Mouse (Mus musculus) neural tube, embryonic 11.5 days (tissue): ENCODE results near the gene Creb5. TPM values are rescaled to one million over a fixed set of nuclear protein-coding genes. Genes with fewer than 3 reads are reported as not detected.

Experiments
- ATAC-seq: fragments of 200-750 bp; cut with Nextera tagmentation; 2 replicates; pipeline ENCODE4 v1.8.0; 2017; ENCODE audit warnings: moderate number of reproducible peaks, mild to moderate bottlenecking, moderate TSS enrichment, moderate library complexity; ENCODE audit not compliant: insufficient read depth, low FRiP score, low TSS enrichment
- DNase-seq: peaks from one replicate; pipeline ENCODE4 v3.0.0-alpha.2; 2015; ENCODE audit warnings: low spot score
- H3K27ac ChIP-seq: fragments of 300-500 bp; sonication (generic); 2 replicates; pipeline ENCODE4 v1.5.1; 2014; ENCODE audit warnings: low read depth, mild to moderate bottlenecking, low read length
- H3K27me3 ChIP-seq: fragments of 300-500 bp; sonication (generic); 2 replicates; pipeline ENCODE4 v1.6.1; 2014; ENCODE audit warnings: mild to moderate bottlenecking, low read length, mixed read lengths; ENCODE audit not compliant: control insufficient read depth, insufficient read depth
- H3K36me3 ChIP-seq: fragments of 300-500 bp; sonication (generic); 2 replicates; pipeline ENCODE4 v1.6.1; 2014; ENCODE audit warnings: mild to moderate bottlenecking, low read length, moderate library complexity, mixed read lengths; ENCODE audit not compliant: control insufficient read depth, insufficient read depth
- H3K4me1 ChIP-seq: fragments of 300-500 bp; sonication (generic); 2 replicates; pipeline ENCODE4 v1.6.1; 2014; ENCODE audit warnings: low read length, mixed read lengths; ENCODE audit not compliant: control insufficient read depth, insufficient read depth
- H3K4me2 ChIP-seq: fragments of 300-500 bp; sonication (generic); 2 replicates; pipeline ENCODE4 v1.6.1; 2014; ENCODE audit warnings: low read depth, mild to moderate bottlenecking, moderate library complexity
- H3K4me3 ChIP-seq: fragments of 300-500 bp; sonication (generic); 2 replicates; pipeline ENCODE4 v1.5.1; 2014; ENCODE audit warnings: low read depth, low read length
- H3K9ac ChIP-seq: fragments of 300-500 bp; sonication (generic); 2 replicates; pipeline ENCODE4 v1.6.1; 2014; ENCODE audit warnings: mild to moderate bottlenecking, low read length
- H3K9me3 ChIP-seq: fragments of 300-500 bp; sonication (generic); 2 replicates; pipeline ENCODE4 v1.6.1; 2016; ENCODE audit warnings: low read length; ENCODE audit not compliant: control insufficient read depth
- WGBS: fragments of 180-500 bp; shearing (Covaris S2); extraction: QIAGEN DNeasy Blood & Tissue Kit; methylation state at CpG from one replicate; pipeline ENCODE4 v1.1.7; 2014; 5-methylcytosine and 5-hydroxymethylcytosine counted together
- polyA plus RNA-seq: library from polyadenylated mRNA; unstranded; fragments of >200 nt; fragmentation: Nextera tagmentation; extraction: Ambion mirVana; gene quantifications from 2 replicates; pipeline ENCODE4 v1.2.1, GENCODE M21; 2014

Gene Creb5
- polyA plus RNA-seq, 1 experiment from 2014 or later: 10.7 TPM

GRCm38 (mm10) chr6:53572456-53572855 lies 285.4 kb downstream of the Creb5 start:
- Histone ChIP-seq H3K36me3 (no peaks in the 10 kb centered on the region), H3K27me3 (no peaks in the 10 kb centered on the region), H3K4me3 (no peak overlapping the region), H3K9ac (no peak overlapping the region), H3K4me1 (peaks cover 7% of the 10 kb centered on the region), H3K27ac (no peak overlapping the region), H3K9me3 (no peaks in the 10 kb centered on the region), H3K4me2 (no peak overlapping the region)
- DNase-seq (no peak), ATAC-seq (no peak)
- WGBS: 71% methylated on average over 4 of the region's 4 CpGs

- Histone ChIP-seq H3K27ac (0 out of 2 replicates have a peak overlapping the region, but pooled peaks have one; percentile 50), H3K27me3 (no peaks in the 10 kb centered on the region), H3K9ac (peak overlapping the region; percentile 28; the same call in 1 of the 2 replicates), H3K4me1 (peaks cover 7% of the 10 kb centered on the region), H3K4me3 (no peak overlapping the region), H3K4me2 (peak overlapping the region; percentile 42), H3K9me3 (no peaks in the 10 kb centered on the region), H3K36me3 (no peaks in the 10 kb centered on the region)
- ATAC-seq: peak; percentile 83; the same call in 1 of the 2 replicates
- WGBS: 10% methylated on average over 15 of the region's 16 CpGs
- peak; percentile 69 for DNase-seq
Measured at GRCm38 (mm10) chr6:53572979-53573710, 286.1 kb downstream of the Creb5 start.

- 2% methylated on average over 5 of the region's 6 CpGs for WGBS
- Histone ChIP-seq H3K4me1 (peaks cover 11% of the 10 kb centered on the region), H3K9ac (0 out of 2 replicates have a peak overlapping the region, but pooled peaks have one; percentile 28), H3K36me3 (no peaks in the 10 kb centered on the region), H3K27ac (0 out of 2 replicates have a peak overlapping the region, but pooled peaks have one; percentile 50), H3K27me3 (no peaks in the 10 kb centered on the region), H3K9me3 (no peaks in the 10 kb centered on the region), H3K4me2 (peak overlapping the region; percentile 42), H3K4me3 (no peak overlapping the region)
- DNase-seq: no peak
- no peak for ATAC-seq
Measured at GRCm38 (mm10) chr6:53573711-53574065, 286.6 kb downstream of the Creb5 start.

- Histone ChIP-seq H3K9ac (no peak overlapping the region), H3K4me1 (peaks cover 11% of the 10 kb centered on the region), H3K4me3 (no peak overlapping the region), H3K27ac (no peak overlapping the region), H3K9me3 (no peaks in the 10 kb centered on the region), H3K36me3 (no peaks in the 10 kb centered on the region), H3K4me2 (no peak overlapping the region), H3K27me3 (no peaks in the 10 kb centered on the region)
- WGBS: 61% methylated on average over 12 of the region's 12 CpGs
- DNase-seq: no peak
- no peak for ATAC-seq
Measured at GRCm38 (mm10) chr6:53574097-53574496, 287.0 kb downstream of the Creb5 start.

GRCm38 (mm10) chr6:53575191-53575590 lies 288.1 kb downstream of the Creb5 start:
- Histone ChIP-seq H3K4me1 (peaks cover 11% of the 10 kb centered on the region), H3K4me2 (no peak overlapping the region), H3K9me3 (no peaks in the 10 kb centered on the region), H3K27me3 (no peaks in the 10 kb centered on the region), H3K9ac (no peak overlapping the region), H3K27ac (no peak overlapping the region), H3K4me3 (no peak overlapping the region), H3K36me3 (no peaks in the 10 kb centered on the region)
- ATAC-seq: no peak
- DNase-seq: no peak
- WGBS: 73% methylated on average over 4 of the region's 4 CpGs

- no peak overlapping the region for H3K4me2 ChIP-seq
- H3K36me3 ChIP-seq: no peaks in the 10 kb centered on the region
- H3K27me3 ChIP-seq: no peaks in the 10 kb centered on the region
- DNase-seq (no peak), ATAC-seq (no peak)
- no peak overlapping the region for H3K4me3 ChIP-seq
- H3K4me1 ChIP-seq: peaks cover 11% of the 10 kb centered on the region
- H3K9me3 ChIP-seq: no peaks in the 10 kb centered on the region
- H3K9ac ChIP-seq: no peak overlapping the region
- no peak overlapping the region for H3K27ac ChIP-seq
- 96% methylated on average over 3 of the region's 3 CpGs for WGBS
Measured at GRCm38 (mm10) chr6:53575836-53576235, 288.8 kb downstream of the Creb5 start.

GRCm38 (mm10) chr6:53576841-53577240 lies 289.8 kb downstream of the Creb5 start:
- DNase-seq: no peak

GRCm38 (mm10) chr6:53577776-53578175 lies 290.7 kb downstream of the Creb5 start:
- no peaks in the 10 kb centered on the region for H3K36me3 ChIP-seq
- H3K9ac ChIP-seq: no peak overlapping the region
- no peak overlapping the region for H3K4me3 ChIP-seq
- H3K9me3 ChIP-seq: no peaks in the 10 kb centered on the region
- no peaks in the 10 kb centered on the region for H3K27me3 ChIP-seq
- WGBS: 71% methylated on average over 3 of the region's 3 CpGs
- no peak overlapping the region for H3K27ac ChIP-seq
- no peak for DNase-seq
- H3K4me1 ChIP-seq: peaks cover 14% of the 10 kb centered on the region
- no peak for ATAC-seq
- no peak overlapping the region for H3K4me2 ChIP-seq

More at GRCm38 (mm10) chr6:53576841-53577240, 289.8 kb downstream of the Creb5 start:
- peaks cover 11% of the 10 kb centered on the region for H3K4me1 ChIP-seq
- 81% methylated on average over 6 of the region's 6 CpGs for WGBS
- no peaks in the 10 kb centered on the region for H3K9me3 ChIP-seq
- no peak overlapping the region for H3K9ac ChIP-seq
- no peaks in the 10 kb centered on the region for H3K27me3 ChIP-seq
- no peak overlapping the region for H3K4me2 ChIP-seq
- H3K4me3 ChIP-seq: no peak overlapping the region
- H3K27ac ChIP-seq: no peak overlapping the region
- no peaks in the 10 kb centered on the region for H3K36me3 ChIP-seq
- ATAC-seq: no peak

GRCm38 (mm10) chr6:53580346-53580745 lies 293.3 kb downstream of the Creb5 start:
- H3K4me2 ChIP-seq: no peak overlapping the region
- H3K4me1 ChIP-seq: peaks cover 17% of the 10 kb centered on the region; the same call in 1 of the 2 replicates
- no peak overlapping the region for H3K9ac ChIP-seq
- H3K27ac ChIP-seq: no peak overlapping the region
- no peak for DNase-seq
- H3K27me3 ChIP-seq: no peaks in the 10 kb centered on the region
- WGBS: 78% methylated on average over 7 of the region's 7 CpGs
- no peaks in the 10 kb centered on the region for H3K36me3 ChIP-seq
- ATAC-seq: no peak
- H3K9me3 ChIP-seq: no peaks in the 10 kb centered on the region
- H3K4me3 ChIP-seq: no peak overlapping the region
